Mouse (Mus musculus) CH12.LX (cell line): ENCODE results near the gene Abhd15. TPM values are rescaled to one million over a fixed set of nuclear protein-coding genes. Genes with fewer than 3 reads are reported as not detected.

ENCODE experiments used
- DNase-seq: peaks from one replicate; pipeline ENCODE4 v3.0.0-alpha.2; 2013; ENCODE audit errors: extremely low read depth
- H3K27ac ChIP-seq: 2 replicates; pipeline ENCODE4 v1.5.1; 2012; ENCODE audit warnings: low read depth, mild to moderate bottlenecking, control low read depth, moderate library complexity; ENCODE audit not compliant: insufficient read depth
- H3K27me3 ChIP-seq: replicated peaks from 2 replicates; pipeline ENCODE3; 2012; ENCODE audit warnings: inconsistent platforms
- H3K36me3 ChIP-seq, 2 experiments: replicated peaks in 1 of 2; 2 replicates each; pipeline versions ENCODE3 to v1.6.1; 2012; ENCODE audit warnings: inconsistent platforms in 1 of 2, low read length in 1 of 2, mild to moderate bottlenecking in 1 of 2, mixed read lengths in 1 of 2, moderate library complexity in 1 of 2; ENCODE audit not compliant: control insufficient read depth in 1 of 2, insufficient read depth in 1 of 2
- H3K4me1 ChIP-seq, 2 experiments: 2 replicates each; pipeline ENCODE4 v1.6.1; 2012; ENCODE audit warnings: inconsistent platforms in 1 of 2, moderate library complexity in 1 of 2; ENCODE audit not compliant: insufficient read depth in 2 of 2, control insufficient read depth in 1 of 2
- H3K4me2 ChIP-seq: 2 replicates; pipeline ENCODE4 v1.6.1; 2012; ENCODE audit warnings: low read depth, mild to moderate bottlenecking, control low read depth; ENCODE audit not compliant: poor library complexity, insufficient read depth, severe bottlenecking
- H3K4me3 ChIP-seq, 3 experiments: fragments of 150-350 bp in 1 of 3; sonication (generic) in 1 of 3; replicated peaks in 1 of 3; 2 replicates each; pipeline versions ENCODE3 to v1.5.1; 2011 to 2012; ENCODE audit warnings: low read depth in 2 of 3, low read length in 2 of 3, mild to moderate bottlenecking in 2 of 3, moderate library complexity in 2 of 3, control low read depth in 1 of 3, improper control_type of control experiment in 1 of 3, inconsistent platforms in 1 of 3, mixed read lengths in 1 of 3; ENCODE audit not compliant: poor library complexity in 1 of 3
- H3K79me2 ChIP-seq: replicated peaks from 2 replicates; pipeline ENCODE4 v1.6.1; 2012; ENCODE audit warnings: mild to moderate bottlenecking, moderate library complexity; ENCODE audit not compliant: control insufficient read depth, poor library complexity, insufficient read depth, severe bottlenecking; ENCODE audit errors: extremely low read depth
- H3K9ac ChIP-seq: 2 replicates; pipeline ENCODE4 v1.6.1; 2012; ENCODE audit warnings: low read depth, mild to moderate bottlenecking, control low read depth, moderate library complexity; ENCODE audit not compliant: insufficient read depth
- H3K9me3 ChIP-seq: replicated peaks from 2 replicates; pipeline ENCODE3; 2012; ENCODE audit warnings: low read length, inconsistent platforms, mixed read lengths
- E2F4 ChIP-seq: IDR thresholded peaks from 2 replicates; pipeline ENCODE4 v1.6.1; 2011; ENCODE audit warnings: low read depth, low read length, improper control_type of control experiment; ENCODE audit not compliant: insufficient replicate concordance
- ELF1 ChIP-seq: IDR thresholded peaks from 2 replicates; pipeline ENCODE4 v1.6.1; 2014; ENCODE audit warnings: low read depth, mild to moderate bottlenecking, inconsistent platforms, low read length, improper control_type of control experiment
- ETS1 ChIP-seq: conservative IDR thresholded peaks from 2 replicates; pipeline ENCODE4 v1.6.1; 2012; ENCODE audit warnings: low read depth, mild to moderate bottlenecking, inconsistent platforms, low read length, improper control_type of control experiment, moderate library complexity
- IRF4 ChIP-seq: IDR thresholded peaks from 2 replicates; pipeline ENCODE4 v1.6.1; 2014; ENCODE audit warnings: low read depth, mild to moderate bottlenecking, inconsistent platforms, low read length, improper control_type of control experiment
- JUND ChIP-seq: conservative IDR thresholded peaks from 2 replicates; pipeline ENCODE4 v1.6.1; 2011; ENCODE audit warnings: low read depth, low read length, improper control_type of control experiment
- MEF2A ChIP-seq: IDR thresholded peaks from 2 replicates; pipeline ENCODE4 v1.6.1; 2014; ENCODE audit warnings: low read depth, mild to moderate bottlenecking, inconsistent platforms, low read length, improper control_type of control experiment, borderline replicate concordance
- RAD21 ChIP-seq: IDR thresholded peaks from 2 replicates; pipeline ENCODE4 v1.6.1; 2011; ENCODE audit warnings: low read depth, mild to moderate bottlenecking, low read length, improper control_type of control experiment, moderate library complexity
- USF2 ChIP-seq: conservative IDR thresholded peaks from 2 replicates; pipeline ENCODE4 v1.6.1; 2011; ENCODE audit warnings: low read depth, low read length, improper control_type of control experiment
- ZNF384 ChIP-seq: IDR thresholded peaks from 2 replicates; pipeline ENCODE4 v1.6.1; 2012; ENCODE audit warnings: low read depth, low read length, improper control_type of control experiment, inconsistent platforms
- dilution Hi-C: fragments of 300-500 bp; cut with MboI; formaldehyde crosslinking; loops from 2 replicates; pipeline ENCODE4 v1.14.3; 2020; ENCODE audit warnings: low sequenced_read_pairs; ENCODE audit not compliant: extremely low pct_unique_long_range_greater_than_20kb, extremely low pct_ligation_motif_present
- in situ Hi-C: fragments of 300-500 bp; cut with MboI; formaldehyde crosslinking; loops from 3 replicates; pipeline ENCODE4 v1.14.3; 2019; ENCODE audit warnings: low sequenced_read_pairs, low pct_ligation_motif_present, low pct_unique_long_range_greater_than_20kb, mixed read lengths
- polyA plus RNA-seq: library from polyadenylated mRNA; unstranded; fragments of >175 nt; gene quantifications from 2 replicates; pipeline ENCODE4 v1.2.1, GENCODE M21; 2012; ENCODE audit warnings: low read depth; ENCODE audit not compliant: insufficient read length
- total RNA-seq, 2 experiments: library from RNA; depleted of rRNA; stranded (reverse); fragments of 300-350 nt in 1 of 2; fragments of >200 nt in 1 of 2; gene quantifications; 2 replicates each; pipeline ENCODE4 v1.2.3; 2012 to 2014

The Abhd15 gene
- total and polyA plus RNA-seq, 3 experiments: 0.11 to 0.38 (median 0.23) TPM

- DNase-seq: no peak
- peaks cover 26 to 62% of the 10 kb centered on the region in 2 experiments for H3K4me1 ChIP-seq
- TF ChIP-seq ETS1 (no peak), E2F4 (no peak), JUND (no peak), MEF2A (no peak), IRF4 (no peak), USF2 (no peak), RAD21 (no peak)
- no peak within 1 kb of the TSS for H3K9ac ChIP-seq
- dilution Hi-C loops: no loop called here
- no peaks in the 10 kb centered on the region for H3K27me3 ChIP-seq
- H3K36me3 ChIP-seq: peaks cover 0 to 11% of the 10 kb centered on the region in 2 experiments
- H3K9me3 ChIP-seq: peaks cover 12% of the 10 kb centered on the region
- peak within 1 kb of the TSS; percentile 24 for H3K4me2 ChIP-seq
- H3K79me2 ChIP-seq: no peaks in the 10 kb centered on the region
- no peak within 1 kb of the TSS for H3K27ac ChIP-seq
- in situ Hi-C loops: loop anchor here (10.0 kb wide), 1 partner anchor 279 kb away; no protein-coding TSS in a partner anchor
- no peak within 1 kb of the TSS for H3K4me3 ChIP-seq
Observed at GRCm38 (mm10) chr11:77515637-77516552, 974 bp downstream of the Abhd15 start, which contains the start of gene Trp53i13. Gene Trp53i13 (minus strand): TSS chr11:77515980.

GRCm38 (mm10) chr11:77516553-77517425 is 1.9 kb downstream of the Abhd15 start:
- Histone ChIP-seq H3K27me3 (no peaks in the 10 kb centered on the region), H3K9ac (no peak overlapping the region), H3K4me3 (no peak overlapping the region), H3K79me2 (no peaks in the 10 kb centered on the region), H3K27ac (no peak overlapping the region), H3K4me1 (peaks cover 26 to 68% of the 10 kb centered on the region in 2 experiments), H3K4me2 (no peak overlapping the region), H3K9me3 (peaks cover 12% of the 10 kb centered on the region), H3K36me3 (peaks cover 0 to 10% of the 10 kb centered on the region in 2 experiments)
- dilution Hi-C loops (no loop called here), in situ Hi-C loops (loop anchor here (10.0 kb wide), 1 partner anchor 278 kb away; no protein-coding TSS in a partner anchor)
- DNase-seq: no peak
- TF ChIP-seq IRF4 (no peak), ZNF384 (peak; percentile 47; the same call in 1 of the 2 replicates), ELF1 (no peak)
